Mouse (Mus musculus) stomach, embryonic 15.5 days (tissue): Measurements from ENCODE around the gene Coro7. TPM values are rescaled to one million over a fixed set of nuclear protein-coding genes. Genes with fewer than 3 reads are reported as not detected.
"Not testable (repeated sequence)": the region's sequence is repeated elsewhere in the genome, so short reads cannot be mapped to it uniquely, and the experiment has no call there.

ENCODE experiments used
- ATAC-seq: fragments of 200-750 bp; cut with Nextera tagmentation; 2 replicates; pipeline ENCODE4 v1.8.0; 2017; ENCODE audit warnings: low read depth, moderate number of reproducible peaks, moderate TSS enrichment; ENCODE audit not compliant: insufficient read depth, low FRiP score
- H3K27ac ChIP-seq: fragments of 300-500 bp; sonication (generic); 2 replicates; pipeline ENCODE4 v1.5.1; 2015; ENCODE audit warnings: mild to moderate bottlenecking, inconsistent platforms
- H3K27me3 ChIP-seq: fragments of 300-500 bp; sonication (generic); replicated peaks from 2 replicates; pipeline ENCODE4 v1.6.1; 2015; ENCODE audit warnings: inconsistent platforms
- H3K36me3 ChIP-seq: fragments of 300-500 bp; sonication (generic); 2 replicates; pipeline ENCODE4 v1.6.1; 2015; ENCODE audit warnings: inconsistent platforms
- H3K4me1 ChIP-seq: fragments of 300-500 bp; sonication (generic); 2 replicates; pipeline ENCODE4 v1.6.1; 2015; ENCODE audit warnings: inconsistent platforms
- H3K4me2 ChIP-seq: fragments of 300-500 bp; sonication (generic); 2 replicates; pipeline ENCODE4 v1.6.1; 2015; ENCODE audit warnings: mild to moderate bottlenecking, inconsistent platforms
- H3K4me3 ChIP-seq: fragments of 300-500 bp; sonication (generic); replicated peaks from 2 replicates; pipeline ENCODE4 v1.5.1; 2015; ENCODE audit warnings: inconsistent platforms
- H3K9ac ChIP-seq: fragments of 300-500 bp; sonication (generic); 2 replicates; pipeline ENCODE4 v1.6.1; 2015; ENCODE audit warnings: inconsistent platforms
- H3K9me3 ChIP-seq: fragments of 300-500 bp; sonication (generic); 2 replicates; pipeline ENCODE4 v1.6.1; 2016; ENCODE audit warnings: inconsistent platforms
- whole genome bisulfite sequencing: fragments of 180-500 bp; shearing (Covaris S2); methylation state at CpG from one replicate; pipeline ENCODE4 v1.1.7; 2015; 5-methylcytosine and 5-hydroxymethylcytosine counted together
- polyA plus RNA-seq: library from polyadenylated mRNA; unstranded; fragments of >200 nt; fragmentation: Nextera tagmentation; extraction: Ambion mirVana; gene quantifications from 2 replicates; pipeline ENCODE4 v1.2.1, GENCODE M21; 2015

Gene Coro7
- polyA plus RNA-seq, 1 experiment from 2014 or later: 16.3 TPM

- Histone ChIP-seq H3K27me3 (no peaks in the 10 kb centered on the region), H3K9me3 (no peaks in the 10 kb centered on the region), H3K4me2 (no peak overlapping the region), H3K9ac (no peak overlapping the region), H3K4me3 (no peak overlapping the region), H3K36me3 (peaks cover 20% of the 10 kb centered on the region), H3K27ac (no peak overlapping the region), H3K4me1 (no peaks in the 10 kb centered on the region)
- no peak for ATAC-seq
- 87% methylated on average over 17 of the region's 17 CpGs for WGBS
These were observed 34.5 kb upstream of the Coro7 start for GRCm38 (mm10) chr16:4713861-4714710.

GRCm38 (mm10) chr16:4711173-4711572 is 31.6 kb upstream of the Coro7 start:
- Histone ChIP-seq H3K4me1 (no peaks in the 10 kb centered on the region), H3K4me3 (no peak overlapping the region), H3K9me3 (no peaks in the 10 kb centered on the region), H3K27me3 (no peaks in the 10 kb centered on the region), H3K4me2 (no peak overlapping the region), H3K27ac (no peak overlapping the region), H3K36me3 (peaks cover 30% of the 10 kb centered on the region), H3K9ac (no peak overlapping the region)
- 91% methylated on average over 4 of the region's 4 CpGs for WGBS
- ATAC-seq: no peak

- H3K9ac ChIP-seq: no peak overlapping the region
- H3K27ac ChIP-seq: no peak overlapping the region
- H3K4me2 ChIP-seq: no peak overlapping the region
- no peak overlapping the region for H3K4me3 ChIP-seq
- H3K4me1 ChIP-seq: no peaks in the 10 kb centered on the region
- H3K9me3 ChIP-seq: no peaks in the 10 kb centered on the region
- peaks cover 58% of the 10 kb centered on the region for H3K36me3 ChIP-seq
- ATAC-seq: no peak
- no peaks in the 10 kb centered on the region for H3K27me3 ChIP-seq
- WGBS: 49% methylated on average over 4 of the region's 4 CpGs
These were observed 26.0 kb upstream of the Coro7 start for GRCm38 (mm10) chr16:4705541-4705940.

GRCm38 (mm10) chr16:4702646-4703045 is 23.1 kb upstream of the Coro7 start:
- no peak; the same call in 1 of the 2 replicates for ATAC-seq
- Histone ChIP-seq H3K9me3 (no peaks in the 10 kb centered on the region), H3K4me1 (no peaks in the 10 kb centered on the region), H3K36me3 (peaks cover 61% of the 10 kb centered on the region), H3K4me2 (no peak overlapping the region), H3K27ac (no peak overlapping the region), H3K9ac (no peak overlapping the region), H3K4me3 (no peak overlapping the region), H3K27me3 (no peaks in the 10 kb centered on the region)
- WGBS: 38% methylated on average over 1 of the region's 1 CpGs

- WGBS: 89% methylated on average over 3 of the region's 3 CpGs
- ATAC-seq: no peak
- no peaks in the 10 kb centered on the region for H3K9me3 ChIP-seq
- H3K4me1 ChIP-seq: no peaks in the 10 kb centered on the region
- H3K4me2 ChIP-seq: no peak overlapping the region
- no peak overlapping the region for H3K4me3 ChIP-seq
- no peak overlapping the region for H3K27ac ChIP-seq
- no peaks in the 10 kb centered on the region for H3K27me3 ChIP-seq
- peaks cover 67% of the 10 kb centered on the region for H3K36me3 ChIP-seq
- H3K9ac ChIP-seq: no peak overlapping the region
These were observed 21.6 kb upstream of the Coro7 start for GRCm38 (mm10) chr16:4701211-4701610.

- H3K4me2 ChIP-seq, H3K4me3 ChIP-seq, H3K9me3 ChIP-seq, H3K9ac ChIP-seq, H3K4me1 ChIP-seq, ATAC-seq, H3K27ac ChIP-seq, H3K27me3 ChIP-seq: not testable (repeated sequence)
- WGBS: 96% methylated on average over 4 of the region's 4 CpGs
- H3K36me3 ChIP-seq: peaks cover 50% of the 10 kb centered on the region
These were observed 9.8 kb upstream of the Coro7 start for GRCm38 (mm10) chr16:4689371-4689770.

GRCm38 (mm10) chr16:4684457-4684791 is 4.8 kb upstream of the Coro7 start:
- no peak for ATAC-seq
- no peaks in the 10 kb centered on the region for H3K9me3 ChIP-seq
- peak overlapping the region; percentile 98 for H3K9ac ChIP-seq
- H3K4me3 ChIP-seq: peak overlapping the region; percentile 97
- under 1% methylated on average over 9 of the region's 9 CpGs for WGBS
- peaks cover 18% of the 10 kb centered on the region for H3K36me3 ChIP-seq
- no peak overlapping the region; the same call in 1 of the 2 replicates for H3K27ac ChIP-seq
- peaks cover 8% of the 10 kb centered on the region; the same call in 1 of the 2 replicates for H3K4me1 ChIP-seq
- H3K4me2 ChIP-seq: peak overlapping the region; percentile 74
- no peaks in the 10 kb centered on the region for H3K27me3 ChIP-seq

GRCm38 (mm10) chr16:4683581-4684456 is 4.2 kb upstream of the Coro7 start:
- Histone ChIP-seq H3K27ac (peak overlapping the region; percentile 91), H3K9ac (peak overlapping the region; percentile 98), H3K27me3 (no peaks in the 10 kb centered on the region), H3K4me1 (peaks cover 12% of the 10 kb centered on the region), H3K4me3 (peak overlapping the region; percentile 97), H3K4me2 (peak overlapping the region; percentile 74), H3K36me3 (peaks cover 13% of the 10 kb centered on the region), H3K9me3 (no peaks in the 10 kb centered on the region)
- peak; percentile 84 for ATAC-seq
- WGBS: under 1% methylated on average over 54 of the region's 54 CpGs

GRCm38 (mm10) chr16:4683193-4683580 is 3.6 kb upstream of the Coro7 start:
- no peak for ATAC-seq
- Histone ChIP-seq H3K9ac (peak overlapping the region; percentile 98; the same call in 1 of the 2 replicates), H3K9me3 (no peaks in the 10 kb centered on the region), H3K4me2 (peak overlapping the region; percentile 74), H3K27ac (peak overlapping the region; percentile 91), H3K4me3 (peak overlapping the region; percentile 97), H3K4me1 (peaks cover 15% of the 10 kb centered on the region), H3K36me3 (peaks cover 10% of the 10 kb centered on the region), H3K27me3 (no peaks in the 10 kb centered on the region)
- 25% methylated on average over 9 of the region's 9 CpGs for WGBS

- H3K9ac ChIP-seq: no peak overlapping the region
- peaks cover 9% of the 10 kb centered on the region for H3K36me3 ChIP-seq
- H3K27ac ChIP-seq: peak overlapping the region; percentile 91; the same call in 1 of the 2 replicates
- no peaks in the 10 kb centered on the region for H3K9me3 ChIP-seq
- no peak overlapping the region for H3K4me2 ChIP-seq
- H3K4me3 ChIP-seq: no peak overlapping the region; the same call in 1 of the 2 replicates
- WGBS: 78% methylated on average over 4 of the region's 4 CpGs
- H3K27me3 ChIP-seq: no peaks in the 10 kb centered on the region
- H3K4me1 ChIP-seq: peaks cover 15% of the 10 kb centered on the region
- no peak for ATAC-seq
These were observed 3.1 kb upstream of the Coro7 start for GRCm38 (mm10) chr16:4682628-4683179.

GRCm38 (mm10) chr16:4680922-4681455 is 1.4 kb upstream of the Coro7 start:
- H3K27me3 ChIP-seq, H3K9ac ChIP-seq, H3K27ac ChIP-seq, H3K36me3 ChIP-seq, ATAC-seq, H3K9me3 ChIP-seq, H3K4me3 ChIP-seq, H3K4me2 ChIP-seq: not testable (repeated sequence)
- WGBS: 76% methylated on average over 3 of the region's 3 CpGs
- H3K4me1 ChIP-seq: peaks cover 15% of the 10 kb centered on the region
